Mouse (Mus musculus): ENCODE measurements around the gene Usp48.

Gene Usp48

GRCm38 (mm10) chr4:137661547-137661946 lies 68.0 kb downstream of the Usp48 start:
- DNase-seq: peak; percentile 66 to 78

DNA sequence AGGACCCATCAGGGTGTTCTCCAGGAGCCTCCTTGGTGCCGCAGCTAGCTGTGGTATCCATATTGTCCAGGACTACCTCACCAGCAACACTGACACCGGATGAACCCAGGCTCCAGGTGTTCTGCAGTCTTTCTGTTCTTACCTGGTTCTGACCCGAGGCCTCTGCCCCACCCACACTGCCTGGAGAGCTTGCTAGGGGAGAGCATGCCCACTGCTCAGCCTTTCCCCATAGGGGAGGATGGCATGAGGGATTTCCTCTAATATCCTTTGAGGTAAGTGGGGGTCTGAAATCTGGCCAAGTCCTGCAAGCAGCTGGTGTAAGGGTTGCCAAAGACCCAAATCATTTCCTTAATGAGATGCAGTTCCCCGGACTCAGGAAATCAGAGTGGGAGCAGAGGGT lies 69.9 kb downstream of the Usp48 start:
- peak; percentile 32 to 36 for DNase-seq

- peak; percentile 86 to 89 for DNase-seq
Observed at GRCm38 (mm10) chr4:137664433-137664979, 71.0 kb downstream of the Usp48 start, which contains the start of gene Rap1gap. Rap1gap (plus strand) TSS chr4:137664726.

DNA sequence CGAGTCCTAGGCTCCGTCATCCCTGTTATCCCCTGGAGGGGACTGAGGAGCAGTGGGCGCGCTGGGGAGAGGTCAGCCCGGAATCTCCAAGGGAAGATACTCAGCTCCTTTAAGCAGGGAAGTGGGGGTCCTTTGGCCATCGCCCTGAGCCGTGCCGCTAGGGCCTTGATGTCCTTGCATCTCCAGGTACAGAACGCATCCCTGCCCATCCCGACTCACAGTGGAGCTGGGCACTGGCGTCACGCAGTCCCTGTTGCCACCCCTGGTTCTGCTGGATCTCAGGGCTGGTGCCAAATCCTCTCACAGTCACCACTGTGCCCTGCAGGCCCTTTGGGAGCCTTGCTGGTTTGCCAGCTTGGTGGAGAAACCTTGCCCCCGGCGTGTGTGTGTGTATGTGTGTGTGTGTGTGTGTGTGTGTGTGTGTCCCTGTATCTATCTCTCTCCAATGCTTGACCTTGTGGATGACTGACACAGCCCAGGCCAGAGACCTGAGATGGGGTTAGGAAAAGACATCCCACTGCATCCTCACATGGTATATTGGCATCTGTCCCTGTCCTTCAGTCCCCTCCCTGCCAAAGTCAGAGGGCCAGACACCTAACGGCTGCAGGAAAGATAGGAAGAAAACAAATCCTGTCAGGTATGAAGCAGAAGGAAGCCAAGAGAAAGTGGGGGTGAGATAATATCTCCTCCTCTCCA lies 71.6 kb downstream of the Usp48 start:
- peak; percentile 66 to 74 for DNase-seq

GRCm38 (mm10) chr4:137665791-137666190 lies 72.2 kb downstream of the Usp48 start:
- peak in 1 of 2 experiments; percentile 48 for DNase-seq

DNA sequence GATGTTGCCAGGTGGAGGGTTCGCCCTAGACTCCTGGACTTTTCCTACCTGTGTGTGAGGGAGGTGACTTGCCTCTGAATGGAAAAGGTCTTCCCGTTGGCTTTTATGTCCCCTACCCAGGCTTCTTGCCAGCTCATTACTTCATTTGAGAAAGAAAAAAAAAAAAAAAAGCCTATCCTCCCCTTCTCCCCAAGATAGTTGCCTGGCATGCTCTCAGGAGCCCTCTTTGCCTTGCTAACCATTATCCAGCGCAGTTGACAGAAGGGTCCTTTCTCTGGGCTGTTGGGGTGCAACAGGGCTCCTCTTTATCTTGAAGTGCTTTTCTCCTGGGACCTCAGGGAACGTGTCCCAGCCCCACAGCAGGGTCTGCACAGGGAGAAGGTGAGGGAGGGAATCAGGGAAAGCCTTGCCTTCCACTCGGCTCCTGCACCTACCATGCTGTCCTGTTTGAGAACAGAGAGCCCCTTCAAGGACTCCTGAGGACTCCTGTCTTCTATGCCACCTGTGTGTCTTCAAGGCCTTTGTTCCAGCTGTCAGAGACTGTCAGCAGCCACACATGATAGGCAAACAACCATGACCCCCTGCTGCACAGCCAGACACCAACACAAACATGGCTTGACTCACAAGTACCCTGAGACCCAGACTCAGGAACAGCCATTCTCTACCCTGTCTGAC lies 72.9 kb downstream of the Usp48 start:
- DNase-seq: peak in 1 of 2 experiments; percentile 46

DNA sequence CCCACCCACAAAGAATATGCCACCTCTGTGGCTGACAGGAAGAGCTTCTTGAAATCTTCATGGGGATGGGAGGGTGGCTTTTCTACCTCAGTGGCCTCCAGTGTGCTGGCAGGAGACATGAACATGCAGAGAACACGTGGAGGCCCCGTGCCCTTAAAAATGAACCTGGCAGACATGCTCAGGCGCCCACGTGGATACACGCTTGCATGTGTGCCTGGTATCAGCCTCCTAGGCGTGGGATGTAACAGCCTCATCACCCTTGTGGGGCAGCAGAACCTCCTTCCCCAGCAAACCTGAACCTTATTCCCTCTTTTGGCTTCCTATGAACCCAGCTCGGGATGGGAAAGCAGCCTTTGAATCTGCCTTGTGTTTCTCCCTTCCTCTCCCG lies 73.4 kb downstream of the Usp48 start:
- DNase-seq: peak; percentile 39 to 46

GRCm38 (mm10) chr4:137667747-137668146 lies 74.2 kb downstream of the Usp48 start:
- DNase-seq: peak; percentile 84 to 86

DNA sequence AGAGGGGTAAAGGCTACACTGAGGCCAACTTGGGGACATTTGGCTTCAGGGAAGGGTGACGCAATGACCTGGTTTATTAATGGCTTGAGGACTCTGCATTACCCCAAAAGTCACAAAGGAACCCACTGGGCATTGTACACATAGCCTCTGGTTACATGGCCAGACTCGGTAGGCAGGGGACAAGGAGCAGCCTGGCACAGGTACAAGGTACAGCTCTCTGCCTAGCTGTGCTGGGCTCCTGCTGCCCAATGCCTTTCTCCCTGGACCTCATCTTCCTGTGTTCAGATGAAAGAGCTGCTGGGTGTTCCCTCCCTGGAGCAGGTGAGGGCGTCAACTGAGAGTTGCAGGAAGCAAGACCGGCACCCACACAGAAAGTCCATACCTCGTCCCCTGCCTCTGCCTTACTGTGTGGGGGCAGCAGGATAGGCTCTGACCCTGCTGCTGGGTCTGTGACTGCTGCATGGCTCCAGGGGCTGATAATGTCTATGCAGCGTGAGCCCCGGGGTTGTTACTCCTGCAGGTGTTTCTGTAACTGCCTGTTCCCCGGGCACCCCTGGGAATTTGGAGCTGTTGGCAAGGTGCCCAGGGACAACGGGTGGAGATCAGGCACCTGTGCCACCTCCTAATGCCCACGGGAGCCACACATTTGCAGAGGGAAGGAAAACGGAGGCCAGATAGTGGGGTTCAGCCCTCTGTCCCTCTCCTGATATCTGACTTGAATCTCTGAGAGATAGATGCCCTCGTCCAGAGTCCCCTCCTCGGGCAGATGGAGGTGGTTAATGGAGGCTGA lies 78.4 kb downstream of the Usp48 start:
- DNase-seq: peak; percentile 50 to 64

GRCm38 (mm10) chr4:137675566-137675965 lies 82.0 kb downstream of the Usp48 start:
- peak; percentile 79 to 81 for DNase-seq

GRCm38 (mm10) chr4:137676057-137676456 lies 82.5 kb downstream of the Usp48 start:
- peak; percentile 85 to 91 for DNase-seq

DNA sequence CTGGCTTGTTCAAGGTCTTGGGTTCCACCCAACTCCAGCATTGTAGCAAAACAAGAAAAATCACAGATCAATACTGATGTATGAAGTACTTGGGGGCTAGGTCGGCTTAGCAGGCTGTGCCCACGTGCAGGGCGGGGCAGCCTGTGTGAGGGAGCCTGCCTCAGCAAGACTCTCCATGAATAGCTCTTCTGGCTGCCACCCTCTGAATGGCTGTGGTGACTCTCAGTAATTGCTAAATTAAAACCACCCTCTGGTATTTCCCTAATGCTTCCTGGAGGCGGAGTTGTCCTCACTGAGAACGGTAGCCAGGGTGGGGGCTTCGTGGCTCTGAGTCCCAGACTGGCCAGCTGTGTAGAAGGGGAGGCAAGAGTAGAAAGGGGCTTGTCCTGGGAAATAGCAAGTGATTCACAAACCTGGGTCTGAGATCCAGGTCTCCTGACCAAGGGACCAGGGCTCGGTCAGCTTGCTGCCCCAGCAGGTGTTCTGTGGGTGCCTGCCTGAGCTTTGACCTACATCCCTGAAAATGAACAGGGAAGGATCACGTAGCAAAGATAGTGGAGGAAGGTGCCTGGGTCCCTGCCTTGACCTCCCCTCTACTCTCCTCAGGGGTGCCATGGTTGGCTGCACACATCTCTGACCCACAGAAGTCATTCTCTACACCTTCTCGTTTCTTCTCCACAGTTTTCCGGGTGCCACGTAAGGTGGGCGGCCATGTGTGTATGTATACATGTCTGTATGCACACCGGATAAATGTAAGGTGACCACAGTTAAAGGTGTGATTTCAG lies 83.3 kb downstream of the Usp48 start:
- peak in 1 of 2 experiments; percentile 34 for DNase-seq

- peak; percentile 83 to 91 for DNase-seq
Observed at GRCm38 (mm10) chr4:137677906-137678305, 84.4 kb downstream of the Usp48 start.

- peak in 1 of 2 experiments; percentile 32 for DNase-seq
Observed at GRCm38 (mm10) chr4:137678568-137678967, 85.0 kb downstream of the Usp48 start.

DNA sequence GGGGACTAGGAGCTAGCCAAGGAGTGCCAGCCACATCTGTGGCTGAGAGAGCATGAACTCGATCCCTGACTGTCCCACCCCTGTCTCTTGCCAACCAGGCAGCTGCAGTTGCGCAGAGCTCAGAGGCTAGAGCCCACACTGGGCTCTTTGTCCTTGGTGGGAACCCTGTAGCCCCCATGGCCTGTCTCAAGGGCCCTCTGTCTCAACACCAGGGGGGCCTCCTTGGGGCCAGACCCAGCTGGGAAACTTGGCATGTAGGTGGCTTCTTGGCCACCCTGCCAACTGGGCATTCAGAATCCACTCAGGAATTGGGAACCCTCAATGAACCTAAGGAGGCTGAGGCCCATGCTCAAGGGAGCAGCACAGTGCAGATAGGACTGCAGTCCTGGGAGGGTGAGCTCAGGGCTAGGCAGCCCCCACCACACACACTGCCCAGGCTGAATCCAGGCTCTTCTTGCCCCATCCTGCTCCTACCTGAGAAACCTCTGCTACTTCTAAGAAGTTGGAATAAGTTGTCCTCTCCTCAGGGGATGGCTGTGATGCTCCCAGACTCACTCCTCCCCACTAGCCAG lies 86.5 kb downstream of the Usp48 start:
- peak in 1 of 2 experiments; percentile 39 for DNase-seq

- no peak for DNase-seq
Observed at GRCm38 (mm10) chr4:137680721-137681120, 87.2 kb downstream of the Usp48 start.

DNA sequence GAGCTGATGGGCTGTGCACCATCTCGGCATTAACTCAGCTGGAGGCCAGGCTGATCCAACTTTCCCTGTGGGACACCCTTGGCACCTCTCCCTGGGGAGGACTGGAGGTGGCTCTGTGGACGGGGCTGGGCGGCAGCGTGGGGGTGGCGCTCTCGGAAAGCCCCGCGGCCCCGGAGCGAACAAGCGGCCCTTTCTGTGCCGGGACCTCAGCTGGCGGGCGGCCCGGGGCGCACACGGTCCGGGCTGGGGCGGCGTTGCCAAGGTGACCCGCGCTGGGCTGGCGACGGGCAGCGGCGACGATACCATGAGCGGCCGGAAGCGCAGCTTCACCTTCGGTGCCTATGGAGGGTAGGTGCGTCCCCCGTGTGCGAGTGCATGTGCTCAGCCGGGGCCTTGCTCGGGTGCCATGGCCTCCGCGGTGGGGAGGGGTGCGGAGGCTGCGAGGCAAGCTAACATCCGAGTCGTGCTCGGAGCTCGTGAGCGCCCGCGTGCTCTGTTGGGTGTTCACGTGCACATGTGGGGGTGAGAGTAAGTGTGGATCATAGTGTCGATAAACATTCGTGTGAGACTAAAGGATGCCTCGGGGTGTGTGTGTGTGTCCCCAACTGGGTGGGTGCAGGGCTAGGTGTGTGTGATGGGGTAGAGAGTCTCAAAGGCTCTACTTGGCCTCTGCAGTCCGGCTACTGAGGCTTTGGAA lies 88.0 kb downstream of the Usp48 start:
- DNase-seq: peak; percentile 72 to 79

- DNase-seq: peak; percentile 74 to 80
Observed at GRCm38 (mm10) chr4:137682961-137683453, 89.5 kb downstream of the Usp48 start.

DNA sequence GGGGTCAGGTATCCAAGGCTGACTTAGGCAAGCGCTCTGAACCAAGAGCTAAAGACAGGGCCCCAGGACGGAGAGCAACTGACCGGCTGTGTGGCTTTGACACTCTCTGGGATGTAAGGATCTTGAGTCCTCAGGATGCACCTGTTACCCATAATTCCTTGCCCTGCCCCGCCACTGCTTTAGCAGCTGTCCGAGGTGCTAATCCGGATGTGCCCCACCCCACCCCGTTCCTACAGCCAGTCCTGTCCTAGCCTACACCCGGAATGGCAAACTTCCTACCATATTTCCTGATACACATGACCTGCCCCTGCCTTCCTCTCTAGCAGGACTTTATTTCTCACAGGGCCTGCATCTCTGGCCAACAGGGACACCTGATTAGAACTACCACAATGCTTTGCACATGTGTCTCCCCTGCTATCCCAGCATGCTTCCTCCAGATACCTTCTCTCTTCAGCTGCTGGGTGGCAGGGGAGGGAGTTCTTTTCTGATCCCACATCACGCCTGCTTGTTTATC lies 91.3 kb downstream of the Usp48 start:
- DNase-seq: no peak

DNA sequence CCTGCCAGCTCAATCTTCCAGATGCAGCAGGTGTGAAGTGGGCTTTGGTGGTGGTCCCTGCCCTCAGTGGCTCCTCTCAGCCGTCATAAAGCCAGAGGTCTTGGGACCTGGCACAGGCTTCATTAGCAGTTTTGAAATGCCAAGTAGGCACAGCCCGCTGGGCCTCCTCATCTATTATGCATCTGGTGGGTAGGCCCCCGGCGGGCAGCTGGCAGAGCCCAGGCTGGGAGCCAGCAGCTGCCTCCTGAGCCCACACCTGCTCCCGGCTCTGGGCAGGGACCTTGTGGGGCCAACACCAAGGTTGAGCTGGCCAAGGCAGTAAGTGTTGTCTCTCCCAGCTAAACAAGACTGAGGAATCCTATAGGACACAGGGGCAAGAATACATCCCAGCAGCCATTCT lies 92.7 kb downstream of the Usp48 start:
- no peak for DNase-seq

Measured in cerebellum, adult 18-20 months (tissue).